Mouse (Mus musculus) kidney, adult 9 months (tissue): ENCODE results near the gene Clec4n.
"Not testable (repeated sequence)": the region's sequence is repeated elsewhere in the genome, so short reads cannot be mapped to it uniquely, and the experiment has no call there.

Experiments used
- DNase-seq: peaks from one replicate; pipeline ENCODE4 v3.0.0; 2022

Clec4n gene

DNA sequence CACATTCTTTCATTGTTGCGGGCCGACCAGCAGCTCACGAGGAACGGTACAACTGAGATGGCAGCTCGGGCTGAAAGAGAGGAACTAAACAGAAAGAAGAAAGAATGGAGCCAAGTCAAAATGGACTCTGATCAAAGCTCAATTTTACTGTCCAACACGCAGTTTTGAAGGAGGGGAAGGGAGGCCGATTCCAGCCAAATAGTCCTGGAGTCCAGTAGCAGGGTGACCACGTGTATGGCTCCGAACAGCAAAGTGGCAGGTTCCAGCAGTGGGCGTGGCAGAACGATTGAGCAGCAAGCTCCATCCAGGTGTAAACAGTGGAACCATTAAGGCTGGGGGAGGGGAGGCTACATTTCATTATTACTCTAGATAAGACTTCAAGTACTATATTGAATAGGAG, 63.9 kb downstream of the Clec4n start:
- DNase-seq, result not testable (repeated sequence)
